Mouse (Mus musculus) kidney, postnatal 0 days (tissue): ENCODE results near the gene Zfhx3. TPM values are rescaled to one million over a fixed set of nuclear protein-coding genes. Genes with fewer than 3 reads are reported as not detected.

Experiments
- ATAC-seq: fragments of 200-750 bp; cut with Nextera tagmentation; replicated peaks from 2 replicates; pipeline ENCODE4 v1.8.0; 2017; ENCODE audit warnings: low read depth, moderate number of reproducible peaks, moderate TSS enrichment, moderate library complexity; ENCODE audit not compliant: low FRiP score
- DNase-seq: peaks from one replicate; pipeline ENCODE4 v3.0.0-alpha.2; 2016; ENCODE audit warnings: low spot score
- H3K27ac ChIP-seq: fragments of 300-500 bp; sonication (generic); 2 replicates; pipeline ENCODE4 v1.5.1; 2014; ENCODE audit warnings: mild to moderate bottlenecking
- H3K27me3 ChIP-seq: fragments of 300-500 bp; sonication (generic); 2 replicates; pipeline ENCODE4 v1.6.1; 2014; ENCODE audit warnings: low read length, mixed read lengths; ENCODE audit not compliant: insufficient read depth
- H3K36me3 ChIP-seq: fragments of 300-500 bp; sonication (generic); 2 replicates; pipeline ENCODE4 v1.6.1; 2014; ENCODE audit warnings: low read length, mixed read lengths; ENCODE audit not compliant: insufficient read depth
- H3K4me1 ChIP-seq: fragments of 300-500 bp; sonication (generic); replicated peaks from 2 replicates; pipeline ENCODE4 v1.6.1; 2014; ENCODE audit warnings: antibody characterized with exemption, low read length, mixed read lengths; ENCODE audit not compliant: insufficient read depth
- H3K4me2 ChIP-seq: fragments of 300-500 bp; sonication (generic); 2 replicates; pipeline ENCODE4 v1.6.1; 2014; ENCODE audit warnings: mild to moderate bottlenecking, low read length, moderate library complexity, mixed read lengths
- H3K4me3 ChIP-seq: fragments of 300-500 bp; sonication (generic); replicated peaks from 2 replicates; pipeline ENCODE4 v1.5.1; 2014; ENCODE audit warnings: low read depth, low read length
- H3K9ac ChIP-seq: fragments of 300-500 bp; sonication (generic); 2 replicates; pipeline ENCODE4 v1.6.1; 2014; ENCODE audit warnings: low read depth, low read length
- H3K9me3 ChIP-seq: fragments of 300-500 bp; sonication (generic); replicated peaks from 2 replicates; pipeline ENCODE4 v1.6.1; 2016; ENCODE audit warnings: low read length, inconsistent platforms, mixed read lengths
- CTCF ChIP-seq: IDR thresholded peaks from 2 replicates; pipeline ENCODE4 v1.5.1; 2016; ENCODE audit warnings: antibody characterized with exemption, low read depth, mild to moderate bottlenecking, moderate library complexity
- WGBS: fragments of 180-500 bp; shearing (Covaris S2); extraction: QIAGEN DNeasy Blood & Tissue Kit; methylation state at CpG from one replicate; pipeline ENCODE4 v1.1.7; 2014; 5-methylcytosine and 5-hydroxymethylcytosine counted together
- polyA plus RNA-seq: library from polyadenylated mRNA; unstranded; fragments of >200 nt; fragmentation: Nextera tagmentation; extraction: Ambion mirVana; gene quantifications from 2 replicates; pipeline ENCODE4 v1.2.1, GENCODE M21; 2015

Gene Zfhx3
- polyA plus RNA-seq, 1 experiment from 2014 or later = 5.0 TPM

DNA sequence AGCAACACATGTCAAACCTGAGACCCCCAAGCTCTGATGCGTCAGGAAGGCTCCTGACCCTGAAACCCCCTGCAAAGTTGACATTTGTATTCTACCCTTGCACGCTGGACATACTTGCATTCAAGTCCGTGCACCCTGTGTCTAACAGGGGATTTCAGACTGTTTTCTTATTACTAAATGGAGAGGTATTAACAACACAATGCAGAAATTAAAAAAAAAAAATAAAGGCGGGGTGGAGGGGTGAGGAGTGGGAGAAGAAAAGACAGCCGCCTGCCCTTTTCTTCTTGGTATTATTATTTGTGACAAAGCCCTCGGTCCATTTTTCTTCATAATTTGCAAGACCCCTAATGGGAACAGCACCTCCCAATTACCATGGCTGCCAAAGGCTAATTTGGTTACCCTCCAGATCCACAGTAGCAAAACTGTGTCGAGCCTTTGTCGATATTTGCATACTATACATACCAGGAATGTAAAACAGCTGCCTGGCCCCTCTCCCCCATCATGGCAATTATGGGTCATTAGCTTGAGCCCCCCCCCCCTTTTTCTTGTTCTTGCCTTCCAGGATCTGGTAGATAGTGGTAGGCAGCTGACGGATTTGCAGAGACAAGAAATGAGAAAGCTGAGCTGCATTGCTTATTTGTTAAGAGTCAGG is 358.6 kb downstream of the Zfhx3 start:
- no peaks in the 10 kb centered on the region for H3K27me3 ChIP-seq
- WGBS = 80% methylated on average over 9 of the region's 9 CpGs
- DNase-seq = no peak

DNA sequence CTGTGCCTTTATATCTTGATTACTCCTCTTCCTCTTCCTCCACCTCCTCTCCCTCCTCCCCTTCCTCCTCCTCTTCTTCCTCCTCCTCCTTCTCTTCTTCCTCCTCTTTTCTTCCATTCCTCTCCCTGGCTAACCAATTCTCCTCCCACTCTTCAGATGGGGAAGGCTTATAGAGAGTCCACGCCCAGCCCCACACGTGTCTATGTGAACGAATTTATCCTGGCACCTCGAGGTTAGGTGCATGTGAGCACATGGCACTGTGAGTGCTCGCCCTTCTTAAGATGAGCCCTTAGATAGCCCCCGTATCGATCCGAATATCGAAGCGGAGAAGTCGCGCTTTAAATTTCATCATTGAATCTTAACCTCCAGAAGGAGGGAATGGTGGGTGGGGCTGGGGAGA is 359.2 kb downstream of the Zfhx3 start:
- H3K27me3 ChIP-seq = no peaks in the 10 kb centered on the region
- H3K4me2 ChIP-seq = no peak overlapping the region
- no peaks in the 10 kb centered on the region for H3K36me3 ChIP-seq
- WGBS = 86% methylated on average over 12 of the region's 12 CpGs
- ATAC-seq (no peak), DNase-seq (no peak)
- H3K4me1 ChIP-seq = no peaks in the 10 kb centered on the region
- no peak overlapping the region for H3K9ac ChIP-seq
- no peak overlapping the region for H3K27ac ChIP-seq
- TF ChIP-seq CTCF = no peak
- H3K4me3 ChIP-seq = no peak overlapping the region
- no peaks in the 10 kb centered on the region for H3K9me3 ChIP-seq

More for the DNA sequence above, 358.6 kb downstream of the Zfhx3 start:
- no peaks in the 10 kb centered on the region for H3K36me3 ChIP-seq
- H3K4me3 ChIP-seq = no peak overlapping the region
- H3K9me3 ChIP-seq = no peaks in the 10 kb centered on the region
- H3K27ac ChIP-seq = no peak overlapping the region
- no peak for ATAC-seq
- H3K9ac ChIP-seq = no peak overlapping the region
- H3K4me2 ChIP-seq = no peak overlapping the region
- no peaks in the 10 kb centered on the region for H3K4me1 ChIP-seq
- no peak for TF ChIP-seq CTCF

GRCm38 (mm10) chr8:108305368-108305767 is 362.9 kb downstream of the Zfhx3 start:
- Histone ChIP-seq H3K36me3 (no peaks in the 10 kb centered on the region), H3K4me3 (no peak overlapping the region), H3K27ac (no peak overlapping the region), H3K9ac (no peak overlapping the region), H3K4me2 (no peak overlapping the region), H3K4me1 (no peaks in the 10 kb centered on the region), H3K27me3 (no peaks in the 10 kb centered on the region), H3K9me3 (no peaks in the 10 kb centered on the region)
- WGBS = 35% methylated on average over 3 of the region's 3 CpGs
- no peak for TF ChIP-seq CTCF
- no peak for DNase-seq
- no peak for ATAC-seq

DNA sequence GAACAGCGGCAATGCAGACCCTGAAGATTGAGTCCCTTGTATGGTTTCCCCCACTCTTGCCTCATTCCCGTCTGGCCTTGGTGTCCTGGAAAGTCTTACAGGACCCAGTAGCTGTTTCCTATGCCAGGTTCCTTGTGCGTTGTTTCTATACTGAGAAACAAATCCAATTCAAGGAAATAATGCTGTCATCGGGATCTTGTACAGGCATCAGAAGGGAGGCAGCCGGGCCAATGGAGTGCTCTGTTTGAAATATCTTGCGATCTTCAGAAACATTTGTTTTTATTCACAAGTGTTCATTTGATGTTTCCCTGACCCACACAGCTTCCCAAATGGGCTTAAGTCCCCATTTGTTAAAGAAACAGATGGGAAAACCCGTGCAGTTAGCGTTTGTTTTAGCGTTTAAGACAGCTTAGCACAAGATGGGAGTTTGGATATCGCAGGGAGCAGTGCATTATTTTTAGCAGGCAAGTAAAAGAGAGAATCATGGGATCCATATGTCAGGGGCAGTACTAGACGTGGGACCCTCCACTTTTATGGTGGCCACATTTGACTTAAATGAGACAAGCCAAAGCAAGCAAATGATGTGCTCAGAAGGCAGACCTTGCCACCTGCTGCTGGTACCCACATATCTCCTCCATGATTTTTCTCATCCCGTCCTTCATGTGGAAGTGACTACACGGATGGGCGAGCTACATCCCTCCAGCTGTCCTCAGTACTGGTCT is 367.2 kb downstream of the Zfhx3 start:
- no peaks in the 10 kb centered on the region for H3K4me1 ChIP-seq
- no peak overlapping the region for H3K9ac ChIP-seq
- no peak overlapping the region for H3K4me3 ChIP-seq
- no peaks in the 10 kb centered on the region for H3K36me3 ChIP-seq
- WGBS = 75% methylated on average over 14 of the region's 14 CpGs
- no peak for DNase-seq
- ATAC-seq = no peak
- H3K9me3 ChIP-seq = no peaks in the 10 kb centered on the region
- H3K27me3 ChIP-seq = no peaks in the 10 kb centered on the region
- no peak overlapping the region for H3K27ac ChIP-seq
- no peak for TF ChIP-seq CTCF
- H3K4me2 ChIP-seq = no peak overlapping the region

- ATAC-seq = no peak
- Histone ChIP-seq H3K27me3 (no peaks in the 10 kb centered on the region), H3K4me2 (no peak overlapping the region), H3K9me3 (no peaks in the 10 kb centered on the region), H3K27ac (no peak overlapping the region), H3K4me1 (no peaks in the 10 kb centered on the region), H3K4me3 (no peak overlapping the region), H3K36me3 (no peaks in the 10 kb centered on the region), H3K9ac (no peak overlapping the region)
- TF ChIP-seq CTCF = no peak
- DNase-seq = no peak
- 30% methylated on average over 8 of the region's 8 CpGs for WGBS
These were observed 372.6 kb downstream of the Zfhx3 start for GRCm38 (mm10) chr8:108315046-108315445.

DNA sequence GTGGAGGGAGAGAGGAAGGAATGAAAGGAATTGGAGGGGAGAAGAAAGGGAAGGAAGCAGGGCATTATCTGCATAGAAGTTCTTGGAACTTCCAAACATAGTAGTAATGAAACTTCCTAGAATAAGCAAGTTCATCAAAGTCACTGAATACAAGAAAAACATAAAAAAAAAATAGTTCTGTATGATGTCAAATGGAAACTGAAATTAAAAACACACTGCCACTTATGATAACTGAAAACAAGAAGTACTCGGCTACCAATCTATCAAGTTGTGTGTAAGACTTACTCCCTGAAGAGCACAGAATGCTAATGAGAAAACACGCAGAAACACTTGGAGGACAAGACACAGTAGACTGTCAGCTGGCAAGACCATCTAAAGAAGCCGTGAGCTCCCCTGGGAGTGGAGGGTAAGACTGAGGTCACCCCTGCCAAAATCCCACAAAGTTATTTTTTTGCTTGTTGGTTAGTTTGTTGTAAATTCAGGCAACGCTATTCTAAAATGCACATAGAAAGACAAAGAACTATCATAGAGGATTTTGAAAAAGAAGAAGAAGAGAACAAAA is 375.2 kb downstream of the Zfhx3 start:
- H3K4me3 ChIP-seq = no peak overlapping the region
- H3K9me3 ChIP-seq = no peaks in the 10 kb centered on the region
- H3K4me1 ChIP-seq = no peaks in the 10 kb centered on the region
- no peak overlapping the region for H3K27ac ChIP-seq
- no peak overlapping the region for H3K4me2 ChIP-seq
- 84% methylated on average over 4 of the region's 4 CpGs for WGBS
- ATAC-seq (no peak), DNase-seq (no peak)
- H3K27me3 ChIP-seq = no peaks in the 10 kb centered on the region
- no peaks in the 10 kb centered on the region for H3K36me3 ChIP-seq
- no peak for TF ChIP-seq CTCF
- no peak overlapping the region for H3K9ac ChIP-seq
